ENCODE assay signal across 30 mouse cellular contexts in genomic region chr4:98486475-98486874, GRCm38 (mm10).
DNase-seq lines count a peak whose midpoint lies in the region; ATAC-seq and TF ChIP-seq lines count a peak whose summit lies in the region.
"Had no signal": no experiment of that assay in that cellular context is flagged by ENCODE, and none has a peak within 500 bp of the region (broad histone marks: within the 10 kb centered on the region; RNA-seq: fewer than 3 reads in every experiment).

No protein-coding gene starts in this region.

- H3K27ac ChIP-seq in midbrain, postnatal 0 days (ENCODE audit: low read depth, low read length) = no peak overlapping the region
- H3K27ac ChIP-seq in midbrain, embryonic 11.5 days (ENCODE audit: low read depth, low read length) = no peak overlapping the region
- no peak overlapping the region for H3K27ac ChIP-seq in liver, embryonic 14.5 days
- H3K27ac ChIP-seq: hindbrain, embryonic 13.5 days; left cerebral cortex, adult 2 months; limb, embryonic 12.5 days; midbrain, embryonic 12.5 days; neural tube, embryonic 15.5 days had no signal

- no peak overlapping the region for H3K4me3 ChIP-seq in midbrain, postnatal 0 days (ENCODE audit: low read depth, low read length)
- no peak overlapping the region for H3K4me3 ChIP-seq in midbrain, embryonic 11.5 days (ENCODE audit: low read depth, low read length)
- no peak overlapping the region for H3K4me3 ChIP-seq in liver, embryonic 14.5 days (ENCODE audit: insufficient read depth in 1 of 2, low read depth in 2 of 2, low read length in 2 of 2)
- H3K4me3 ChIP-seq: heart, embryonic 12.5 days; hindbrain, embryonic 13.5 days; left cerebral cortex, adult 2 months; limb, embryonic 12.5 days; midbrain, embryonic 12.5 days; neural tube, embryonic 15.5 days had no signal

- no peak overlapping the region for H3K9ac ChIP-seq in midbrain, postnatal 0 days (replicated peaks; ENCODE audit: low read length, poor library complexity, severe bottlenecking)
- H3K9ac ChIP-seq in midbrain, embryonic 11.5 days (ENCODE audit: low read length) = no peak overlapping the region
- H3K9ac ChIP-seq in liver, embryonic 14.5 days (replicated peaks) = no peak overlapping the region
- H3K9ac ChIP-seq: heart, embryonic 12.5 days; hindbrain, embryonic 13.5 days; limb, embryonic 12.5 days; midbrain, embryonic 12.5 days; neural tube, embryonic 15.5 days had no signal

- TF ChIP-seq EP300 in liver, embryonic 14.5 days (IDR thresholded peaks at IDR 0.05; ENCODE audit: low read depth) = peak; percentile 54

- H3K27me3 ChIP-seq in midbrain, postnatal 0 days (ENCODE audit: insufficient read depth, low read length) = no peaks in the 10 kb centered on the region
- no peaks in the 10 kb centered on the region for H3K27me3 ChIP-seq in midbrain, embryonic 11.5 days (ENCODE audit: control insufficient read depth, insufficient read depth, low read length)
- no peaks in the 10 kb centered on the region for H3K27me3 ChIP-seq in liver, embryonic 14.5 days (ENCODE audit: control insufficient read depth, insufficient read depth, low read length)
- H3K27me3 ChIP-seq: heart, embryonic 12.5 days; hindbrain, embryonic 13.5 days; limb, embryonic 12.5 days; midbrain, embryonic 12.5 days; neural tube, embryonic 15.5 days had no signal

- TF ChIP-seq CTCF in midbrain, postnatal 0 days (IDR thresholded peaks at IDR 0.05) = peak; percentile 26; the same call in 1 of the 2 replicates
- no peak for TF ChIP-seq CTCF in liver, embryonic 14.5 days (IDR thresholded peaks at IDR 0.05; ENCODE audit: low read depth)

- no peak overlapping the region for H3K4me2 ChIP-seq in midbrain, postnatal 0 days (ENCODE audit: low read depth, low read length, poor library complexity, severe bottlenecking)
- no peak overlapping the region for H3K4me2 ChIP-seq in midbrain, embryonic 11.5 days
- no peak overlapping the region for H3K4me2 ChIP-seq in liver, embryonic 14.5 days (ENCODE audit: low read depth)
- H3K4me2 ChIP-seq: heart, embryonic 12.5 days; hindbrain, embryonic 13.5 days; limb, embryonic 12.5 days; midbrain, embryonic 12.5 days; neural tube, embryonic 15.5 days had no signal

- H3K4me1 ChIP-seq in midbrain, postnatal 0 days (ENCODE audit: insufficient read depth, low read length) = no peaks in the 10 kb centered on the region
- H3K4me1 ChIP-seq in midbrain, embryonic 11.5 days (ENCODE audit: control insufficient read depth, insufficient read depth, low read length) = no peaks in the 10 kb centered on the region
- H3K4me1 ChIP-seq in liver, embryonic 14.5 days (replicated peaks; ENCODE audit: control insufficient read depth in 2 of 2, insufficient read depth in 2 of 2, low read length in 1 of 2) = no peaks in the 10 kb centered on the region
- H3K4me1 ChIP-seq: hindbrain, embryonic 13.5 days; limb, embryonic 12.5 days; midbrain, embryonic 12.5 days; neural tube, embryonic 15.5 days had no signal

- no peaks in the 10 kb centered on the region for H3K9me3 ChIP-seq in midbrain, postnatal 0 days (ENCODE audit: low read length)
- no peaks in the 10 kb centered on the region for H3K9me3 ChIP-seq in midbrain, embryonic 11.5 days (ENCODE audit: control insufficient read depth, low read length)
- H3K9me3 ChIP-seq in liver, embryonic 14.5 days (ENCODE audit: control insufficient read depth, low read length) = no peaks in the 10 kb centered on the region
- H3K9me3 ChIP-seq: heart, embryonic 12.5 days; hindbrain, embryonic 13.5 days; limb, embryonic 12.5 days; midbrain, embryonic 12.5 days; neural tube, embryonic 15.5 days had no signal

- 74% methylated on average over 3 of the region's 3 CpGs for WGBS in midbrain, postnatal 0 days
- 83% methylated on average over 3 of the region's 3 CpGs for WGBS in midbrain, embryonic 11.5 days
- WGBS in liver, embryonic 14.5 days (ENCODE audit: insufficient replicate concordance) = 19% methylated on average over 3 of the region's 3 CpGs

- no peak for ATAC-seq in midbrain, postnatal 0 days (ENCODE audit: low FRiP score)
- ATAC-seq in midbrain, embryonic 11.5 days (ENCODE audit: low FRiP score) = no peak
- ATAC-seq in liver, embryonic 14.5 days (ENCODE audit: insufficient read depth) = peak; percentile 74
- ATAC-seq: forebrain, embryonic 14.5 days; intestine, embryonic 16.5 days had no signal

- H3K36me3 ChIP-seq in midbrain, postnatal 0 days (ENCODE audit: insufficient read depth, low read length) = 0 out of 2 replicates have a peak, but pooled peaks cover under 1% of the 10 kb centered on the region
- H3K36me3 ChIP-seq in midbrain, embryonic 11.5 days (ENCODE audit: control insufficient read depth, insufficient read depth, low read length) = no peaks in the 10 kb centered on the region
- no peaks in the 10 kb centered on the region for H3K36me3 ChIP-seq in liver, embryonic 14.5 days (replicated peaks; ENCODE audit: control insufficient read depth, insufficient read depth, low read depth)
- H3K36me3 ChIP-seq: heart, embryonic 12.5 days; hindbrain, embryonic 13.5 days; midbrain, embryonic 12.5 days; neural tube, embryonic 15.5 days had no signal

- no peak for DNase-seq in midbrain, postnatal 0 days (ENCODE audit: low spot score)
- no peak for DNase-seq in midbrain, embryonic 11.5 days (ENCODE audit: low spot score, missing footprints)
- DNase-seq in c-Kit-positive CD71-positive TER-119-positive erythroid progenitor cells, embryonic 14.5 days (ENCODE audit: low spot score) = peak; percentile 2
- peak in 2 of 3 experiments; percentile 17 to 22 for DNase-seq in liver, embryonic 14.5 days (ENCODE audit: low read depth in 3 of 3, low spot score in 3 of 3)
- DNase-seq in adrenal gland, postnatal 14 days = no peak
- DNase-seq in right cerebral cortex, adult 2 months (ENCODE audit: low spot score in 2 of 2) = no peak
- no peak for DNase-seq in adrenal gland, postnatal 4 days (ENCODE audit: low spot score in 2 of 2)
- DNase-seq: adrenal gland, postnatal 36 days; B cell, adult 2 months; cerebellum, adult 8-10 months; cerebellum, postnatal 36 days; gastrocnemius, postnatal 25 days; heart, adult 18-20 months; heart, postnatal 4 days; kidney, adult 8-10 months; kidney, postnatal 10 days; lung, adult 18-20 months; lung, postnatal 10 days; right cerebral cortex, adult 18-20 months; right cerebral cortex, postnatal 4 days; thymus, adult 2 months; thymus, postnatal 36 days had no signal

Comparison
In these comparisons a context has a peak if more than half of its experiments do, and no peak if none do; other contexts are left out.
1. DNase-seq: peak in c-Kit-positive CD71-positive TER-119-positive erythroid progenitor cells, embryonic 14.5 days (single experiment) and liver, embryonic 14.5 days (2 of 3); none in midbrain, postnatal 0 days (single experiment), midbrain, embryonic 11.5 days (single experiment), adrenal gland, postnatal 14 days (single experiment), right cerebral cortex, adult 2 months (0 of 2) and adrenal gland, postnatal 4 days (0 of 2).